Mouse (Mus musculus) right cerebral cortex, postnatal 36 days (tissue): ENCODE measurements around the gene Cln6.
"Not testable (repeated sequence)": the region's sequence is repeated elsewhere in the genome, so short reads cannot be mapped to it uniquely, and the experiment has no call there.

Source experiments
- DNase-seq, 2 experiments: peaks; one replicate each; pipeline ENCODE4 v3.0.0; 2022; ENCODE audit warnings: low spot score in 2 of 2, mixed read lengths in 1 of 2

Gene Cln6

GRCm38 (mm10) chr9:62829877-62830276 is 8.7 kb upstream of the Cln6 start:
- DNase-seq, result no peak

GRCm38 (mm10) chr9:62834906-62835305 is 3.7 kb upstream of the Cln6 start:
- DNase-seq, result no peak

GRCm38 (mm10) chr9:62835705-62836446 is 2.7 kb upstream of the Cln6 start:
- DNase-seq, result no peak

- DNase-seq, result no peak
Measured at GRCm38 (mm10) chr9:62837611-62838010, 974 bp upstream of the Cln6 start.

GRCm38 (mm10) chr9:62838146-62838505 is 459 bp upstream of the Cln6 start:
- no peak for DNase-seq

GRCm38 (mm10) chr9:62839172-62839770 is 686 bp downstream of the Cln6 start:
- no peak for DNase-seq

GRCm38 (mm10) chr9:62843356-62844024 is 4.9 kb downstream of the Cln6 start:
- no peak for DNase-seq

GRCm38 (mm10) chr9:62844461-62844860 is 5.9 kb downstream of the Cln6 start:
- DNase-seq, result no peak

- DNase-seq, result peak; percentile 59 to 69
Measured at GRCm38 (mm10) chr9:62847694-62848093, 9.1 kb downstream of the Cln6 start.

GRCm38 (mm10) chr9:62848641-62849040 is 10.1 kb downstream of the Cln6 start:
- no peak for DNase-seq

- DNase-seq, result no peak
Measured at GRCm38 (mm10) chr9:62851571-62851970, 13.0 kb downstream of the Cln6 start.

GRCm38 (mm10) chr9:62854483-62854882 is 15.9 kb downstream of the Cln6 start:
- DNase-seq, result no peak

GRCm38 (mm10) chr9:62857216-62857615 is 18.6 kb downstream of the Cln6 start:
- no peak for DNase-seq

- no peak for DNase-seq
Measured at GRCm38 (mm10) chr9:62857719-62858261, 19.2 kb downstream of the Cln6 start, which contains the start of gene Calml4. Gene Calml4, plus strand, starts transcription at chr9:62858080.

- DNase-seq, result no peak
Measured at GRCm38 (mm10) chr9:62858266-62859019, 19.9 kb downstream of the Cln6 start.

- not testable (repeated sequence) for DNase-seq
Measured at GRCm38 (mm10) chr9:62860102-62860501, 21.5 kb downstream of the Cln6 start.

- no peak for DNase-seq
Measured at GRCm38 (mm10) chr9:62860866-62861265, 22.3 kb downstream of the Cln6 start.

GRCm38 (mm10) chr9:62869236-62869635 is 30.7 kb downstream of the Cln6 start:
- DNase-seq, result not testable (repeated sequence)

GRCm38 (mm10) chr9:62870728-62871127 is 32.1 kb downstream of the Cln6 start:
- no peak for DNase-seq

GRCm38 (mm10) chr9:62876966-62877616 is 38.5 kb downstream of the Cln6 start:
- no peak for DNase-seq

- no peak for DNase-seq
Measured at GRCm38 (mm10) chr9:62877825-62878224, 39.2 kb downstream of the Cln6 start.
